Mouse (Mus musculus): ENCODE data around the gene Cdk14. TPM values are rescaled to one million over a fixed set of nuclear protein-coding genes. Genes with fewer than 3 reads are reported as not detected.
A peak's percentile ranks its signal among the peaks of the same experiment; 100 is the strongest.

Cdk14 gene
- polyA plus RNA-seq, 1 experiment from 2014 or later = 25.5 TPM

- Histone ChIP-seq H3K4me3 (ENCODE audit: low read depth, low read length) (no peak overlapping the region), H3K9me3 (ENCODE audit: control insufficient read depth, low read length) (no peaks in the 10 kb centered on the region), H3K27me3 (ENCODE audit: control insufficient read depth, insufficient read depth, low read length) (peaks cover 30% of the 10 kb centered on the region), H3K9ac (ENCODE audit: low read length) (no peak overlapping the region), H3K4me1 (ENCODE audit: control insufficient read depth, insufficient read depth, low read length) (peaks cover 3% of the 10 kb centered on the region; the same call in 1 of the 2 replicates), H3K4me2 (no peak overlapping the region), H3K27ac (ENCODE audit: low read depth, low read length) (no peak overlapping the region), H3K36me3 (ENCODE audit: control insufficient read depth, insufficient read depth, low read length) (no peaks in the 10 kb centered on the region)
- ATAC-seq (ENCODE audit: low FRiP score) (no peak), DNase-seq (ENCODE audit: low spot score, missing footprints) (peak; percentile 75)
- WGBS = 87% methylated on average over 7 of the region's 7 CpGs
These were observed 407.4 kb downstream of the Cdk14 start for GRCm38 (mm10) chr5:5012521-5013346.

GRCm38 (mm10) chr5:5008153-5008745, 411.9 kb downstream of the Cdk14 start:
- Histone ChIP-seq H3K4me2 (peak overlapping the region; percentile 25), H3K4me1 (ENCODE audit: control insufficient read depth, insufficient read depth, low read length) (peaks cover 11% of the 10 kb centered on the region; the same call in 1 of the 2 replicates), H3K9me3 (ENCODE audit: control insufficient read depth, low read length) (no peaks in the 10 kb centered on the region), H3K9ac (ENCODE audit: low read length) (no peak overlapping the region), H3K27me3 (ENCODE audit: control insufficient read depth, insufficient read depth, low read length) (peaks cover 46% of the 10 kb centered on the region), H3K4me3 (ENCODE audit: low read depth, low read length) (no peak overlapping the region), H3K36me3 (ENCODE audit: control insufficient read depth, insufficient read depth, low read length) (no peaks in the 10 kb centered on the region), H3K27ac (ENCODE audit: low read depth, low read length) (no peak overlapping the region)
- peak; percentile 75 for ATAC-seq (ENCODE audit: low FRiP score)
- WGBS = 19% methylated on average over 4 of the region's 4 CpGs
- DNase-seq (ENCODE audit: low spot score, missing footprints) = peak; percentile 92

- Histone ChIP-seq H3K4me3 (ENCODE audit: low read depth, low read length) (no peak overlapping the region), H3K27ac (ENCODE audit: low read depth, low read length) (no peak overlapping the region; the same call in 1 of the 2 replicates), H3K9ac (ENCODE audit: low read length) (no peak overlapping the region), H3K4me1 (ENCODE audit: control insufficient read depth, insufficient read depth, low read length) (peaks cover 11% of the 10 kb centered on the region; the same call in 1 of the 2 replicates), H3K27me3 (ENCODE audit: control insufficient read depth, insufficient read depth, low read length) (peaks cover 43% of the 10 kb centered on the region), H3K36me3 (ENCODE audit: control insufficient read depth, insufficient read depth, low read length) (no peaks in the 10 kb centered on the region), H3K9me3 (ENCODE audit: control insufficient read depth, low read length) (no peaks in the 10 kb centered on the region), H3K4me2 (peak overlapping the region; percentile 25)
- peak; percentile 60 for ATAC-seq (ENCODE audit: low FRiP score)
- 52% methylated on average over 15 of the region's 15 CpGs for WGBS
- DNase-seq (ENCODE audit: low spot score, missing footprints) = peak; percentile 89
These were observed 412.5 kb downstream of the Cdk14 start for GRCm38 (mm10) chr5:5007489-5008152.

GRCm38 (mm10) chr5:5005633-5006032, 414.5 kb downstream of the Cdk14 start:
- no peak overlapping the region for H3K4me2 ChIP-seq
- H3K36me3 ChIP-seq (ENCODE audit: control insufficient read depth, insufficient read depth, low read length) = no peaks in the 10 kb centered on the region
- peaks cover 11% of the 10 kb centered on the region; the same call in 1 of the 2 replicates for H3K4me1 ChIP-seq (ENCODE audit: control insufficient read depth, insufficient read depth, low read length)
- H3K27ac ChIP-seq (ENCODE audit: low read depth, low read length) = no peak overlapping the region
- WGBS = 71% methylated on average over 1 of the region's 1 CpGs
- no peak overlapping the region for H3K9ac ChIP-seq (ENCODE audit: low read length)
- DNase-seq (ENCODE audit: low spot score, missing footprints) = no peak
- H3K27me3 ChIP-seq (ENCODE audit: control insufficient read depth, insufficient read depth, low read length) = peaks cover 30% of the 10 kb centered on the region
- no peak for ATAC-seq (ENCODE audit: low FRiP score)
- H3K4me3 ChIP-seq (ENCODE audit: low read depth, low read length) = no peak overlapping the region
- no peaks in the 10 kb centered on the region for H3K9me3 ChIP-seq (ENCODE audit: control insufficient read depth, low read length)

- WGBS = 90% methylated on average over 2 of the region's 2 CpGs
- ATAC-seq (ENCODE audit: low FRiP score) = no peak
- peaks cover 22% of the 10 kb centered on the region for H3K27me3 ChIP-seq (ENCODE audit: control insufficient read depth, insufficient read depth, low read length)
These were observed 415.4 kb downstream of the Cdk14 start for GRCm38 (mm10) chr5:5004740-5005139.

GRCm38 (mm10) chr5:4993192-4993601, 426.9 kb downstream of the Cdk14 start:
- Histone ChIP-seq H3K36me3 (ENCODE audit: control insufficient read depth, insufficient read depth, low read length) (no peaks in the 10 kb centered on the region), H3K4me1 (ENCODE audit: control insufficient read depth, insufficient read depth, low read length) (no peaks in the 10 kb centered on the region), H3K9ac (ENCODE audit: low read length) (no peak overlapping the region), H3K9me3 (ENCODE audit: control insufficient read depth, low read length) (no peaks in the 10 kb centered on the region), H3K27me3 (ENCODE audit: control insufficient read depth, insufficient read depth, low read length) (no peaks in the 10 kb centered on the region), H3K4me2 (no peak overlapping the region), H3K27ac (ENCODE audit: low read depth, low read length) (no peak overlapping the region), H3K4me3 (ENCODE audit: low read depth, low read length) (no peak overlapping the region)
- 83% methylated on average over 4 of the region's 4 CpGs for WGBS
- no peak for ATAC-seq (ENCODE audit: low FRiP score)
- no peak for DNase-seq (ENCODE audit: low spot score, missing footprints)

More at GRCm38 (mm10) chr5:5004740-5005139, 415.4 kb downstream of the Cdk14 start:
- Histone ChIP-seq H3K27ac (ENCODE audit: low read depth, low read length) (no peak overlapping the region), H3K9ac (ENCODE audit: low read length) (no peak overlapping the region), H3K9me3 (ENCODE audit: control insufficient read depth, low read length) (no peaks in the 10 kb centered on the region), H3K36me3 (ENCODE audit: control insufficient read depth, insufficient read depth, low read length) (no peaks in the 10 kb centered on the region), H3K4me2 (no peak overlapping the region), H3K4me1 (ENCODE audit: control insufficient read depth, insufficient read depth, low read length) (peaks cover 11% of the 10 kb centered on the region; the same call in 1 of the 2 replicates), H3K4me3 (ENCODE audit: low read depth, low read length) (no peak overlapping the region)
- no peak for DNase-seq (ENCODE audit: low spot score, missing footprints)

- no peaks in the 10 kb centered on the region for H3K9me3 ChIP-seq (ENCODE audit: control insufficient read depth, low read length)
- no peak overlapping the region for H3K27ac ChIP-seq (ENCODE audit: low read depth, low read length)
- no peak for ATAC-seq (ENCODE audit: low FRiP score)
- no peaks in the 10 kb centered on the region for H3K27me3 ChIP-seq (ENCODE audit: control insufficient read depth, insufficient read depth, low read length)
- H3K36me3 ChIP-seq (ENCODE audit: control insufficient read depth, insufficient read depth, low read length) = no peaks in the 10 kb centered on the region
- H3K9ac ChIP-seq (ENCODE audit: low read length) = no peak overlapping the region
- DNase-seq (ENCODE audit: low spot score, missing footprints) = no peak
- WGBS = 77% methylated on average over 2 of the region's 2 CpGs
- H3K4me1 ChIP-seq (ENCODE audit: control insufficient read depth, insufficient read depth, low read length) = no peaks in the 10 kb centered on the region
- no peak overlapping the region for H3K4me3 ChIP-seq (ENCODE audit: low read depth, low read length)
- no peak overlapping the region for H3K4me2 ChIP-seq
These were observed 429.1 kb downstream of the Cdk14 start for GRCm38 (mm10) chr5:4991023-4991422.

- Histone ChIP-seq H3K27ac (ENCODE audit: low read depth, low read length) (no peak overlapping the region), H3K9ac (ENCODE audit: low read length) (no peak overlapping the region), H3K4me2 (no peak overlapping the region), H3K4me1 (ENCODE audit: control insufficient read depth, insufficient read depth, low read length) (no peaks in the 10 kb centered on the region), H3K9me3 (ENCODE audit: control insufficient read depth, low read length) (no peaks in the 10 kb centered on the region), H3K36me3 (ENCODE audit: control insufficient read depth, insufficient read depth, low read length) (no peaks in the 10 kb centered on the region), H3K27me3 (ENCODE audit: control insufficient read depth, insufficient read depth, low read length) (no peaks in the 10 kb centered on the region), H3K4me3 (ENCODE audit: low read depth, low read length) (no peak overlapping the region)
- 46% methylated on average over 5 of the region's 5 CpGs for WGBS
- DNase-seq (ENCODE audit: low spot score, missing footprints) (no peak), ATAC-seq (ENCODE audit: low FRiP score) (no peak)
These were observed 429.9 kb downstream of the Cdk14 start for GRCm38 (mm10) chr5:4990237-4990636.

- Histone ChIP-seq H3K4me2 (no peak overlapping the region), H3K27ac (ENCODE audit: low read depth, low read length) (no peak overlapping the region), H3K36me3 (ENCODE audit: control insufficient read depth, insufficient read depth, low read length) (no peaks in the 10 kb centered on the region), H3K9me3 (ENCODE audit: control insufficient read depth, low read length) (no peaks in the 10 kb centered on the region), H3K27me3 (ENCODE audit: control insufficient read depth, insufficient read depth, low read length) (no peaks in the 10 kb centered on the region), H3K9ac (ENCODE audit: low read length) (no peak overlapping the region), H3K4me3 (ENCODE audit: low read depth, low read length) (no peak overlapping the region), H3K4me1 (ENCODE audit: control insufficient read depth, insufficient read depth, low read length) (no peaks in the 10 kb centered on the region)
- DNase-seq (ENCODE audit: low spot score, missing footprints) (no peak), ATAC-seq (ENCODE audit: low FRiP score) (peak; percentile 59; the same call in 1 of the 2 replicates)
- whole genome bisulfite sequencing = 77% methylated on average over 2 of the region's 2 CpGs
These were observed 433.9 kb downstream of the Cdk14 start for GRCm38 (mm10) chr5:4986181-4986580.
